Mouse (Mus musculus): ENCODE measurements around the gene Pld4.
A peak's percentile ranks its signal among the peaks of the same experiment; 100 is the strongest.

The Pld4 gene

DNA sequence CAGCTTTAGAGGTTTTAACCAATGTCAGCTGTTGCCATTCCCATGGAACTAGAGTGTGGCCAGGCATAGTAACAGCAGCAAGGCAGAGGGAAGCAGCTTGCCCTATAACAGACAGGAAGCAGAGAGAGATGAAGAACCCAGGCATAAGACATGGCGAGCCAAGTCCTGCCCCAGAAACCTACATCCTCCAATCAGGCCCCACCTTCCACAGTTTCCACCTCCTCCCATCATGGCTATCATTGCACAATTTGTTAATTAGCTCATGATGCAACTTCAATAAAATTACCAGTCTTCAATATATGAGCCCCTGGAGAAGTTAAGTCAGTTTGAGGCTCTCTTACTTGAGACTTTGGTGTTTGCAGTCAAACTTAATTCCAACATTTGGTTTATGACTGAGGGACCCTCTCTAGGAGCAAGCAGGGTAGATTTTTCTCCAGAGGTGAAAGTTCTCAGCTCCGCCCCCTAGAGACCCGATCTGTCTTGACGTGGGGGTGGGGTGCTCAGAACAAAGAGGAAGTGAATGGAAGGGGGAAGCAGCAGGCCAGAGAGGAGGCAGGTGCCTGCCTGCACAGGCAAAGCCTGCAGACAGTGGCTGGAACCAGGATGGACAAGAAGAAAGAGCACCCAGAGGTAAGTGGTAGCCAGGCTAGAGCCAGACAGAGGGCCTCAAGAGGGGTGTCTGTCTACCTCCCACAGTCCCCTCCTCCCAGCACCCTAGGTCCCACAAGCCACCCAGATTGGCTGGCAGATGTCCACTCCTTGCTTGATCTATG is at the start of gene Pld4:
Gene Pld4, plus strand, starts transcription at position 502 of the 773 bp plus-strand sequence.
- DNase-seq (ENCODE audit: low read depth, low spot score): no peak

DNA sequence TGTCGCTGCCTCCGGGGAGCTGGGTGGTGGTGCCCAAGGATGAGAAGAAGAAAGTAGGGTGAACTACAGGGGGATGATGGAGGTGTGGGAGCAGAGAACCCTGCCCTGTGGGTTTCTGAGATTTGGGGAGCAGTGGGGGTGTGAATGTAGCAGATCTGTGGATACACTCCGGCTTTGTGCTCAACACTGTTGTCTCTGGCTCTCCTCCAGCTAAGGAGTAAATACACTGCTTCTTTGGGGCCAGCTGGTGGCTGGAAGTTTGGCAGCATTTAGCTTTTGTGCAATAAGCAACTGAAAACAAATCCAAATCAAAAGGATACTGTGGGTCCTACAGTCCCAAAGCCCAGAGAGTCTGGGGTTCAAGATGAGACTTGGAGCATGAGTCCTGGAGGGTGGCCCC is 46.5 kb upstream of the Pld4 start:
- DNase-seq (ENCODE audit: low read depth, low spot score): no peak

DNA sequence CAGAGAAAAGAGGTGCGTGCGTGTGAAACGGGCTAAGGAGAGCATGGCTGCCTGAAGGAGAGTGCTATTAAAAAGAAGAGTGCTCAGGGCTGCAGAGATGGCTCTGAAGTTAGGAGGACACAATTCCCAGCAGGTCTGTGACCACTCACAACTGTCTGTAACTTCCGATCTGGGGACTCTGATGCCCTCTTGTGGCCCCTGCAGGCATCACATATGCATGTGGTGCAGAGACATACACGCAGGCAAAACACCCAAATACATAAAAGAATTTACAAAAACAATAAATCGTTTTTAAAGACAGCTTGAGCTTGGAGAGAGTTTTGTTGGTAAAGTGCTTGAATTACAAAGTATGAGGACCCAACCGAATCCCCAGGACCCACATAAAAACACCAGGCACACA is 43.3 kb upstream of the Pld4 start:
- peak; percentile 71 for DNase-seq (ENCODE audit: low read depth, low spot score)

DNA sequence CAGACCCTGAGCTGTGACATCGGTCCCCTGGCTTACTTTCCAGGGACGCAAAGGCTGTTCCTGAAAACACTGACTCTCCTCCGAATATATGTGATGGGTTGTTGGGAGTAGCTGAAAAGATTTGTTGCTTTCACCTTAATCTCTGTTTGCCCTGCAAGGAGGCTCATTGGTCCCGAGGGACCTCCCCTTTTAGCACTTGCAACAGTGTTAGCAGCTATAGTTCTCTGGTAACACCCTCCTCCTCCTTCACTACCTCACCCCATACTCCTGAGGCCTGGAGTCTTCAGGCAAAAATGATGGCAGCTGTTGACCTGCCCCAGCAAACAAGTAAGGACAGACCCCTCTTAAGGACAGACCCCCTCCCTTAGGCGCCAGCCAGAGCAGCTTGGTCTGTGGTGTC is 41.5 kb upstream of the Pld4 start:
- no peak for DNase-seq (ENCODE audit: low read depth, low spot score)

DNA sequence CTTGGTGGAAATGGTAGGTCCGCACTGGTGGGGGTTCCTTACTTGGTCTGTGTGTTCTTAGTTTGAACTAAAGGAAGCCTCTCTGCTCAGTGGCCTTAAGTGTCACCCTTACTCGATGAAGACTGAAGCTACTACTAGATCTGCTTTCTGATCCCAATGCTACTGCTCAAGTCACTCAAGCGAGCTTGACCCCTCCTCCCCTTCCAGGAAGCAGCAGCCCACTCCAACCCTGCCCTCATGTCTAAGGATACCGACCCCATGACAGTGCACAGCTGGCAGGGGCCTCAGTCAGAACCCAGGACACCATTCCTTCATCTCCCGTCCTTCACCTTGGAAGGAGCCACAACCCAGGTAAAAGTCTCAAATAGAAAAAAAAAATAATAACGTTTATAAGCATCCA is 40.2 kb upstream of the Pld4 start, which contains the start of gene Cep170b:
Gene Cep170b, plus strand, starts transcription at position 240 of the 400 bp plus-strand sequence.
- no peak for DNase-seq (ENCODE audit: low read depth, low spot score)

DNA sequence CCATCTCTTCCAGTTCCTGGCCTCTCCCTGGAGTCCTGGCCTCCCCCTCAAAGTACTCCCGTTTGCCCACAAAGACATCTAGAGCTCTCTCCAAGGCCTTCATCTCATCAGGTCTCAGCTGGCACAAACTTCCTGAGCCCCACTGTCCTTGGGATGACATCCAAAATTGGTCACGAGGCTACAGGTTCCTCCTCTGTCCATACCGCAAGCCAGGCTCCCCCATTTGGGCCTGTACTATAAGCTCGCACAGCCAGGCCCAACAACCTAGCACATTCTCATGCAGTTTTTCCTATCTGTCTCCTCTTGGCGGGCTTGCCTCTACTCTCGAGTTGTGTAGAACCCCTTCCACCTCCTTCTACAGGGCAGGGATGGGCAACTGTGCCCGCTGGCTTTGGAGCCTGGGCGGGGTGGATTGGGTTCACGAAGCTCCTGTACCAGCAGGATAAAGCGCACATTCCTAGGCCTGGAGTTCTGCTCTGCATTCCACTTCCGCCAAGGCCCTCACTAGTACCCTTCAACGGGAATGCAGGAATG is 39.5 kb upstream of the Pld4 start:
- no peak for DNase-seq (ENCODE audit: low read depth, low spot score)

DNA sequence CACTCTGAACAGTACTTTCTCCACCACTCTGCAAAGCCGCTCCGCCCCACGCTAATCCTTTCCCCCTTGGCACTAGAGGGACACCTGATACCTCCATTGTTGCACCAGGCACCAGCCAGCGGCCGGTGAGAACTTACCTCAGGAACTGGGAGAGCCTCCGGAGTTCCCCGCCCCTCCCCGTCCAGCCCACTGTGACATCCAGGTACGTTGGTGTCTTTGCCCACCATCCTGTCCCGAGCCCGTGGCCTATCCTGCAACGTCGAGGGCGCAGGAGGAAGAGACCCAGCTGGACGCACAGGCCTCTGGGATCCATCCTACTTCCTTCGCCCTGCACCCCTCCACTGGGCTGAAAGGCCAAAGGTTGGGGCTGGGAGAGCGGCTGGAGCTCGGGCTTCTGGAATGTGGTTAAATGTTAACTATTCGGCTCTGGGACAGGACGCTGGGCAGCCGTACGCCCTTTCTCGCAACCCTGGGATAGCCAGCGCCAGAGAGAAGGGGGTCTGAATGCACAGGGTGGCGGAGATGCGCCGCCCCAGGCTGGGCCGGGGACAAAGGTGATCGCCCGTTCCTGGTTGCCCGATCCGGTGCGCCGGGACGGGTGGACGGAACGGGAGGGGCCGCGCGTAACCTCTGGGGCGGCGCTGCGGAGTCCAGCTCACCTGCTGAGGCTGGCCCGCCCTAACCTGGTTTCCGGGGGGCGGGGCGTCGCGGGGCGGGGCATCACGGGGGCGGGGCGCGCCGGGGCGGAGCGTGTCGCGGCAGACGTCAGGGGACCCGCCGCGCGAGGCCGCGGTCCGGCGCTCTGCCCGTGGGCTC is 38.8 kb upstream of the Pld4 start:
- peak; percentile 80 for DNase-seq (ENCODE audit: low read depth, low spot score)

DNA sequence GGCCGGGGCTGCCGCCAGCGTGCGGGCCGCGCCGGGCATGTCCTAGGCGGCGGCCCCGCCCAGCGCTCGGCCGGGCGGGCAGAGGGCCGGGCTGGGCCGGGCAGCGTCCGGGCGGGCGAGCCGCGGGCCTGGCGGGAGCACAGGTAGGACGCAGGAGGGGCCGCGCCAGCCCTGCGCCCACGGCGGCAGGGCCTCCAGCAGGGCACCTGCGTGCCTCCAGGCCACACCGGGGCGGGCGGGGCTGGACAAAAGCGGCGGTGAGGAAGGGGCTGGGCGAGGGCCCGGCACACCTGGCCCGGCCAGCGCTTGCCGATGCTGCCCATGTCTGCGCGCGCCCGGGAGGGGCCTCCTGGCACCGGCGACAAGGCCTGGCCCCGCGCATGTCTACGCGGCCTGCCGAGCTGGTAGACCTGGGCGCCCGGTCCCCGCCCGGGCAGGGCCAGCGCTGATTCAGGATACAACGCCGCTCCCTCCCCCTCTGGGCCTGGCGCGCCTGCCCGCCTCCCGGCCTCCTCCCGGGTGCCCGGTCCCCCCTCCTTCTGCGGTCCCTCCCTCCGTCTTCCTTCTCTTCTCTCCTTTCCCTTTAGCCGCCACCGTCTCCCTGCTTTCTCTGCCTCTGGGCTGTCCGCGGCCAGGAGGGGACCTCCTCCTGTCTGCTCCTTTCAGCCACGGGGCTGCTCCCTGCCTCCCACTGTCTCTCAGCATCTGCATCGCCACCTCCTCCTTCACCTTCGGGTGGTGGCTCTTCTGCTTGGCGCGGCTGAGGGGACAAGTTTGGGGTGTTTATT is 38.0 kb upstream of the Pld4 start:
- peak; percentile 56 for DNase-seq (ENCODE audit: low read depth, low spot score)

DNA sequence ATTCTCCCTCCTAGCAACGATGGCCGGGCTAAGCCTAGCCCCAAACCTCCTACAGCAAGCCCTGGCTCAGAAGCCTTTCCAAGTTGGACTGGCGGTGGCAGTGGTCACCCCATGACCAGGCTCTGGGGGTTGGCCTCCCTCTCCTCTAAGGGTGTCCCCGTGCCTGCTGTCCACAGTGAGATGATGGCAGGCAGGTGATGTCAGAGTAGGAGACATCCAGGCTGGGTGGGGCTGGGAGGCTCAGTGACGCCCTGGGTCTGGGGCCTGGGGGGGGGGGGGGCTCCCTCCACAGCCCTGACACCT is 37.5 kb upstream of the Pld4 start:
- DNase-seq (ENCODE audit: low read depth, low spot score): no peak

DNA sequence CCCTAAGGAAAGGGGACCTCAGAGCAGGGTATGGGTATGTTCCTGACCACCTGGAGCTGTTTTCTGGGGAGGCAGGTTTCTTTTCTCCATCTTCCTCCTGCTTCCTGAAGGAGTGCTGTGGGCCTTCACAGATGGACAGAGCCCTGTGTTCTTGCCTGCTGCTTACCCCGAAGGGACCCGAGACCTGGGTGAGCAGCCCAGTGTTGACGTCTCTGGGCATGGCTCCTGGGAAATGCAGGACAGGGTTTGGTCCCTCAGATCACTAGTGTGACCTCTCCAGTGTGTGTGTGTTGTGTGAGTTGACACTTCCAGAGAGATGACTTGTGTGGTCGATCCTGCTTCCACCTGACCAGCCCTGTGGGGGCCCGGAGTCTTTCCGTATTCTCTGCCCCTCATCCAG is 37.0 kb upstream of the Pld4 start:
- no peak for DNase-seq (ENCODE audit: low read depth, low spot score)

DNA sequence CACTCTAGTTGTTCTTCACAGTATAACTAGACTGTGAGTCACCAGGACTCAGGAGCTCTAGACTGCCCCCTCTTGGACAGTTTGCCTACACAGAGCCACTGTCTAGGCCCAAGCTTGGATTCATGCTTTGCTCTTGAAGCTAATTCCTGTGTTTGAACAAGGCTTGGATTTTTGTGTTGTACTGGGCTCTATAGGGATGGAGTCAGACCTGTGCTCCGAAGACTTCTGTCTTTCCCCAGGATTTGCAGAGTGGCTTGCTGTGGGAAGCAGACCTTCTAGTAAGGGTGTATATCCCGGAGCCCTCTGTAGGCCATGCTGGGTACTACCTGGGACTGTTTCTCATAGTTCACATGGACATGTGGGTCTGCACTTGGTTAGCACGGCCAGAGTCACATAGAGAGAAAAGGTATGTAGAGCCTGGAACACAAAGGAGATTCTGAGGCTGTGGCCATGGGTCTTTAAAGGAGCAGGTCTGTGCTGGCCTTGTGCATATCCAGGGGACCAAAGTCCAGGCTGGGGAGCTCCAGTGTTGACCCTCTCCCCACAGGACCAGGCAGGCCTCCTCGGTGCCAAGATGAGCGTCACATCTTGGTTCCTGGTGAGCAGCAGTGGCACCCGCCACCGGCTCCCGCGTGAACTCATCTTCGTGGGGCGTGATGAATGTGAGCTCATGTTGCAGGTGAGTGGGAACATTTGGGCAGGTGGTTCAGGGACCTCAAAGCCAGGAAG is 36.2 kb upstream of the Pld4 start:
- peak; percentile 84 for DNase-seq (ENCODE audit: low read depth, low spot score)

DNA sequence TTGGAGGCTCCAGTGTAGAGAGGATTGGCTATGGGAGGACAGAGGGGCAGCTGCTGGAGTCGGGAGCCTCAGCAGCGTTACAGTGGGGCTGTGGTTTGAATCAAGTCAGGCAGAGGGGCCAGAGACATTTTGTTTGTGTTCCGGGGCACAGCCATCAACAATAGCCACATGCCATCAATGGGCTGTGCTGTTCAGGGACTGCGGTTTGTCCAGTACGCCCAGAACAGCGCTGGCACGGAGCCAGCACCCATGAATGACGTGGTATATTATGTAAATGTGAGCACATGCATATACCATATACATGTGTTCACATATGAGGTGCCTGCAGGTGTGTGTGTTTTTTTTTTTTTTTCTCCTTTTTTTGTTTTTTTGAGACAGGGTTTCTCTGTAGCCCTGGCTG is 32.7 kb upstream of the Pld4 start:
- DNase-seq (ENCODE audit: low read depth, low spot score): no peak

DNA sequence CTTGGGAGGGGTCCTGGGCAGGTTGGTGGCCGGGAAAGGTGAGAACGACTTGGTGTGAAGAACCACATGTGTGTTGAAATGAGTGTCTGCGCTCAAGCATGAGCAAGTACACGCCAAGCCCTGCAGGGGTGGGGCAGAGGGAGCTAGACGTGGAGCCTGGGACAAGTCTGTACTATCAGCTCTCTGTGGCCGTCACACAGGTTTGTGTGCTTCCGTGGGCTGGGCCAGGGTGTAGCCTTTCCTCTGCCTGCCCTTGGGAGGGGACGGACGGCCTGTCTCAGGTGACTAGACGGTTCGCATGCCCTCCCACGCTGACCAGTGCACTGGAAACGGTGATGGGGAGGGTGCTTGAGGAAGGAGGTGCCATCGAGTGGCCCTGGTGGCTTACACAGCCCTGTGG is 29.6 kb upstream of the Pld4 start:
- DNase-seq (ENCODE audit: low read depth, low spot score): no peak

DNA sequence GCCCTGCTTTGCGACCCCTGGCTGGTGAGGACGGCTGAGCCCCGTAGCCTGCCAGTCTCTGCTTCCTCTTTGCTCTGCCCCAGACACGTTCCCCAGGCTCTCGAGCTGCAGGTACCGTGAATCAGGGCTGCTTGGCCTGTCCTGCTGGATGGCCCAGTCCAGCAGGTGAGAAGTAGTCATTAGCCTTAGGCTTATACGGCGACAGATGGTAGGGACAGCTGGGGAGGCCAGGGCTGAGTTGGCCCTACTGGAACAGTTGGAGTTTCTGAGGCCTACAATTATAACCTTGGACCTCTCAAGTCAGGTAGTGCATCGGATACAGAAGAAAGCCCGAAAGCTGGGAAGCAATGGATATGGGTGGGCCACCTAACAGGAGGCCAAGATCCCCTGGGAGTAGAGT is 27.9 kb upstream of the Pld4 start:
- no peak for DNase-seq (ENCODE audit: low read depth, low spot score)

DNA sequence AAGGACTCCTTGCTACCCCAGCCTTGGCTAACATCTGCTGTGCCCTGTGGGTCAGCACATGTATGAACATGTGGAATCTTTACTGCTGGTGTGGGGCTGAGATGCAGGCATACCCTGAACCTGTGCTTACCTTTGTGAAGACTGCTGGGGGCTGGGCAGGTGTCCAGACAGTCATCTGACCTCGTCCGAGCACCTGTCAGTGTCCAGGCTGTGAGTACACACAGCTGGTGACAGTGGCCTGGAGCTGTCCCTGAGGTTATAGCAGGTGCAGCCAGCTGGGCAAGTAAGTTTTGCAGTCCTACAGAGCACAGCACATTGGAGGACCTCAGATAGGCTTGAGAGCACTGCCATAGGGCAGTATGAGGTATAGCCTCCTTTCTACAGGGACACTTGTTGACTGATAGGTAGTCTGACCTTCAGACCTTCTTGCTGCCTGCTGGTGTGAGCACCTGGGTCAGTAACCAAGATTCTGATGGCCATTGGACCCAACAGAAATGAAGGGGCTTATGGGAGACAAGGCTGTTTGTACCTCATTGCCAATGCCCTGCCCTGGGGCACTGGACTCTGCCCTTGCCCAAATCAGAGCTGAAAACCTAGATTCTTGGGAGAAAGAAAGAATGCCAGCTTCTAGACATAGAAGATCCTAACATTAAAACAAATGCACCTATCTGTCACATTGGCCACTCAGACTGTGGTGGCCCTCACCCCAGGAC is 26.2 kb upstream of the Pld4 start:
- no peak for DNase-seq (ENCODE audit: low read depth, low spot score)

DNA sequence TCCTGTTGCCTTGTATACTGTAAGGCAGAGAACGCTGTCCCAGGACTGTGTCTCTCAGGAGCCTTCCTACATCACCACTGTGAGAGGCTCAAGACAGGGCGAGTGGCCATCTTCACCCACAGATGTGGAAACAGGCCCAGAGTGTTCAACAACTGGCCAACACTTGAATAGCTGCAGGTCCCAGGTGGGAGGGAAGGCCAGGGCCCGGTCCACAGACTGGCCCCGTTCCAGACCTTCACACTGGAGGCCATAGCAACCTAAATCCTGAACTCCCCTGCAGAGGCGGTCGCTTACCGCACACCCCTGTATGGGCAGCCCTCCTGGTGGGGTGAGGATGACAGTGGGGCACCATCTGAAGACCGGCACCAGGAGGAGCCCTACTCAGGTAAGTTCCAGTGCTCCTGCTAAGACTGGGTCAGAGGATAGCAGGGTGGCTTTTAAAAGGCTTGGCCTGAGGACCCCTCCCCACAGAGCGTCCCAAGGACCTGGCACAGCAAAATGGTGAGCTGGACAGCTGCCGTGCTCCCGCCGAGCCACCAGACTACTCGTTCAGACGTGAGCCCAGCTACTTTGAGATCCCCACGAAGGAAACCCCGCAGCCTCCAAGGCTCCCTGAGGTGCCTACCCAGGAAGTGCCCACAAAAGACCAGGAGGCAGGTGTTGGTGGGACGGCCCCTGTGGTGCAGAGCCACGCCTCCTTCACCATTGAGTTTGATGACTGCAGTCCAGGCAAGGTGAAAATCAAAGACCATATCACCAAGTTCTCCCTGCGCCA is 25.4 kb upstream of the Pld4 start:
- DNase-seq (ENCODE audit: low read depth, low spot score): no peak

DNA sequence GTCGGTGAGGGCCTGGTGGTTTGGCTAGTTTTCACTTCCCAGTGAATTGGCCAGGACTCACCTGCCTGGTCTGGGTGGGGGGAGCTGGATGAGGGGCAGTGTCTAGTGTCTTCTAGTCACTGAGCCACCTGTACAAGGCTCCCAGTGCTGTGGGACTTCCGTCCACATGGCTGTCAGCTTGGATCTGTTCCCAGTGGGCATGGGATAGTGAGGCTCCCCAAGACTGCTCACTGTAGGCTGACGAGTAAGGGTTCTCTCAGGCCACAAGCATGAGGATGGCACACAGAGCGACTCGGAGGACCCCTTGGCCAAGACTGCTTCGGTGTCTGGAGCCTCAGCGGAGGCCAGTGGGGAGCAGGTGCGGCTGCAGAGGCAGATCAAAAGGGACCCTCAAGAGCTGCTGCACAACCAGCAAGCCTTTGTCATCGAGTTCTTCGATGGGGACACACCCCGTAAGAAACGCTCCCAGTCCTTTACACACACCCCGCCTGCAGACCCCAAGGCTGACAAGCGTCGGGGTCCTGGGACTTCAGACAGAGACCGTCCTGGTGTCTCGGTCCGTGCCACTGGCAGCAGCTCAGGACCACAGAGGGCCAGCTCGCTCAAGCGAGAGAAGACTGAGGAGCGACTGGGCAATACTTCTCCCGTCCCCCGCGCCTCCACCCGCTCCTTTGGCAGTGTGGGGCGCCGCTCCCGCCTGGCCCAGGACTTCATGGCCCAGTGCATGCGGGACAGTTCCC is 24.4 kb upstream of the Pld4 start:
- DNase-seq (ENCODE audit: low read depth, low spot score): no peak

DNA sequence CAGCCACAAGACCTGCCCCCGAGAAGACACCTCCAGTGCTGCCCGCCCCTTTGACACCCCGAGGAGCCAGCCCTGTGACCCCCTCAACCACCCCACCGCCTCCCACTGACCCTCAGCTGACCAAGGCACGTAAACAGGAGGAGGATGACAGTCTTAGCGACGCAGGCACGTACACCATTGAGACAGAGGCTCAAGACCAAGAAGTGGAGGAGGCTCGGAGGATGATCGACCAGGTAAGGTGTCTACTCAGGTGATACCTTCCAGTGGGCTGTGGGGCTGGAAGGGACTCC is 23.9 kb upstream of the Pld4 start:
- DNase-seq (ENCODE audit: low read depth, low spot score): no peak

DNA sequence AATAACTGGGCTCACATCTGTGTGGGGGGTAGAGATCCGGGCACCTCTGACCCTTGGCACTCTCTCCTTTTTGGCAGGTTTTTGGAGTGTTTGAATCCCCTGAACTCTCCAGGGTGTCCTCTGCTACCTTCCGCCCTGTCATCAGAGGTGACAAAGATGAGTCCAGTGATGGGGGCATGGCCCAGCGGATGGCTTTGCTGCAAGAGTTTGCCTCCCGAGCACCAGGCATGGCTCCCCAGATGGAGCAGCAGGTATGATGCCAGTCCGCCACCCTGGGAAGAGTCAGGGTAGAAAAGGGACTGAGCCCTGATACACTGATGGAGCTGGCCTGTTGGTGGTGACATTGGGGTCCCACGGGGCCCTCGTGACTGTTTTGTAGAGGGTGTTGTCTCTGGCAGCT is 23.4 kb upstream of the Pld4 start:
- no peak for DNase-seq (ENCODE audit: low read depth, low spot score)

DNA sequence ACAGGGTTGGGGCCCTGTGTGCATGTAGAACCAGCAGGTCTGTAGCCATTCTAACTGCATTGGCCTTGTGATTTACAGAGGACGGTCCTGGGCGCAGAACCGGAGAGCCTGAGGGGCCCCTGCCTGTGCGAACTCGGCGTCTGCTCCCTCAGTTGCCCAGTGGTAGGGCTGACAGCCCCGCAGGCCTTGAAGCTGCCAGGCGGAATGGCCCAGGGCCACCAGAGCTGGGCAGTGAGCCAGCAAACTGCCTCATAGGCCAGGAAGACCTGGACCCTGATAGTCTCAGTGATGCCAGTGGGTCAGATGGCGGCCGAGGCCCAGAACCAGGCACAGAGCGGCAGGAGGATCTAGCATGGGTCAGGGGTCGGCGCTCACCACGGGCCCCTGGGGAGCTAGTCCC is 22.7 kb upstream of the Pld4 start:
- DNase-seq (ENCODE audit: low read depth, low spot score): no peak
